Mouse (Mus musculus): ENCODE data around the gene Cltc.

GRCm38 (mm10) chr11:86785767-86786166, 28.4 kb upstream of the Cltc start:
- TF ChIP-seq POLR2A (IDR thresholded peaks at IDR 0.05; ENCODE audit: control insufficient read depth, extremely low read depth, insufficient read depth, low read length, poor library complexity) (no peak), CTCF (IDR thresholded peaks at IDR 0.05; ENCODE audit: borderline replicate concordance, control insufficient read depth, extremely low read depth, insufficient read depth, low read length, poor library complexity) (no peak)
